Mouse (Mus musculus) lung, embryonic 16.5 days (tissue): ENCODE data around the gene Adamtsl5. TPM values are rescaled to one million over a fixed set of nuclear protein-coding genes. Genes with fewer than 3 reads are reported as not detected.

Experiments
- ATAC-seq: fragments of 200-750 bp; cut with Nextera tagmentation; 2 replicates; pipeline ENCODE4 v1.8.0; 2017; ENCODE audit warnings: low read depth, mild to moderate bottlenecking, moderate library complexity
- H3K27ac ChIP-seq: fragments of 300-500 bp; sonication (generic); 2 replicates; pipeline ENCODE4 v1.5.1; 2014; ENCODE audit warnings: mild to moderate bottlenecking, control low read depth, low read length
- H3K27me3 ChIP-seq: fragments of 300-500 bp; sonication (generic); 2 replicates; pipeline ENCODE4 v1.6.1; 2014; ENCODE audit warnings: low read depth, low read length, mixed read lengths; ENCODE audit not compliant: control insufficient read depth, insufficient read depth
- H3K36me3 ChIP-seq: fragments of 300-500 bp; sonication (generic); 2 replicates; pipeline ENCODE4 v1.6.1; 2014; ENCODE audit warnings: low read length; ENCODE audit not compliant: control insufficient read depth, insufficient read depth
- H3K4me1 ChIP-seq: fragments of 300-500 bp; sonication (generic); replicated peaks from 2 replicates; pipeline ENCODE4 v1.6.1; 2014; ENCODE audit warnings: low read length, mixed read lengths; ENCODE audit not compliant: control insufficient read depth, insufficient read depth
- H3K4me2 ChIP-seq: fragments of 300-500 bp; sonication (generic); 2 replicates; pipeline ENCODE4 v1.6.1; 2014; ENCODE audit warnings: low read depth, low read length, control low read depth
- H3K4me3 ChIP-seq: fragments of 300-500 bp; sonication (generic); 2 replicates; pipeline ENCODE4 v1.5.1; 2014; ENCODE audit warnings: mild to moderate bottlenecking, low read length, control low read depth
- H3K9ac ChIP-seq: fragments of 300-500 bp; sonication (generic); 2 replicates; pipeline ENCODE4 v1.6.1; 2014; ENCODE audit warnings: low read length, control low read depth
- H3K9me3 ChIP-seq: fragments of 300-500 bp; sonication (generic); 2 replicates; pipeline ENCODE4 v1.6.1; 2016; ENCODE audit warnings: low read length; ENCODE audit not compliant: control insufficient read depth
- WGBS: fragments of 180-500 bp; shearing (Covaris S2); extraction: QIAGEN DNeasy Blood & Tissue Kit; methylation state at CpG from one replicate; pipeline ENCODE4 v1.1.7; 2014; 5-methylcytosine and 5-hydroxymethylcytosine counted together
- polyA plus RNA-seq: library from polyadenylated mRNA; unstranded; fragments of >200 nt; fragmentation: Nextera tagmentation; extraction: Ambion mirVana; gene quantifications from 2 replicates; pipeline ENCODE4 v1.2.1, GENCODE M21; 2015

Gene Adamtsl5
- polyA plus RNA-seq, 1 experiment from 2014 or later: 4.1 TPM

DNA sequence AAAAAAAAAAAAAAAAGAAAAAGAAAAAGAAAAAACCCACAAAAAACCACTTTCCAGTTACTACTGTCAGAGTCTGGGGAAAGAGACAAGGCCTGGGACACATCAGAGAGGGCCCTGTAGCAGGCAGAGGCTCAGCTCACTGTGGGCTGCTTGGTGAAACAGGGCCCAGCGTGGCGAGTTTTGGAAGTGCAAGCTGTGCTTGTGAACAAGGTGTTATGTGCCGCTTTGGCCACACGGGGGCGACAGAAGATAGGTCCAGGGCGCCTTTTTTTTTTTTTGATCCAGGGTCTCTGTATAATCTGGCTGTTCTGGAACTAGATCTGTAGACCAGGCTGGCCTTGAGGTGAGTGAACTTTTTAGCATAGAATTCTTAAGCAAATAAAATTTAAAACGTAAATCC lies 27.9 kb upstream of the Adamtsl5 start:
- no peaks in the 10 kb centered on the region for H3K9me3 ChIP-seq
- no peak overlapping the region for H3K4me3 ChIP-seq
- H3K27me3 ChIP-seq: no peaks in the 10 kb centered on the region
- 2% methylated on average over 7 of the region's 7 CpGs for WGBS
- peaks cover 4% of the 10 kb centered on the region for H3K36me3 ChIP-seq
- peaks cover 5% of the 10 kb centered on the region for H3K4me1 ChIP-seq
- no peak overlapping the region for H3K9ac ChIP-seq
- no peak overlapping the region for H3K4me2 ChIP-seq
- H3K27ac ChIP-seq: no peak overlapping the region
- ATAC-seq: peak; percentile 64

DNA sequence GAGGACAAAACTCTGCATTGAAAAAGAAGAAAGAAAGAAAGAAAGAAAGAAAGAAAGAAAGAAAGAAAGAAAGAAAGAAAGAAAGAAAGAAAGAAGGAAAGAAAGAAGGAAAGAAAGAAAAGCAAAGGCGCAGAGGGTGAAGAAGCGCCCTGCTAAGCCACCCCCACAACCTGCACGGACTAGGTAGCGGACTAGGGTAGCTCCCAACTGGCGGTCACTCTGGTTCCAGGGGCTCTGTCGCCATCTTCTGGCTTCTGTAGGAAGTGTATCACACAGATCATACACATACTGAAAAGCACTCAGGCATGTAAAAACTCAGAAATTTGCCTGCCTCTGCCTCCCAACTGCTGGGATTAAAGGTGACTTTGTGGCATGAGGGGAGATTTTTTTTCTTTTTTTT lies 25.9 kb upstream of the Adamtsl5 start:
- H3K9ac ChIP-seq: no peak overlapping the region
- 27% methylated on average over 6 of the region's 6 CpGs for WGBS

DNA sequence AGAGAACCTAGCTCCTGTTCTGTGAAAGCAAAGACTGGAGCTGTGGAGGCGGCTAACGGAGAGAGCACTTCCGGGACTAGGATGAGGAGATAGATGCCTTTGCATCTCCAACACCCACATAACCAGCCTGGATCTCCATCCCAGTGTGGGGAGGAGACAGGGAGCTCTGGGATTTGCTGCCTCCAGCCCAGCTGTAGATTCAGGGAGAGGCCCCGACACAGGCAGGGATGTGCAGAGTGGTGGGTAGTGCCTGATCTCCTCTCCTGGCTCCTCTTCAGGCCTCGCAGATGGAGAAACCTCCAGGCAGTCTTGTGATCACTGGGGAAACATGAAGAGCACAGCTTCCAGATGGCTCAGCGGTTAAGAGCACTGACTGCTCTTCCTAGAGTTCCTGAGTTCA lies 24.5 kb upstream of the Adamtsl5 start:
- WGBS: 83% methylated on average over 6 of the region's 6 CpGs
- no peak overlapping the region for H3K4me3 ChIP-seq
- no peak for ATAC-seq

More for the DNA sequence above, 25.9 kb upstream of the Adamtsl5 start:
- H3K4me1 ChIP-seq: peaks cover 5% of the 10 kb centered on the region
- no peaks in the 10 kb centered on the region for H3K36me3 ChIP-seq
- no peaks in the 10 kb centered on the region for H3K27me3 ChIP-seq
- H3K4me3 ChIP-seq: no peak overlapping the region
- H3K27ac ChIP-seq: no peak overlapping the region
- no peak overlapping the region for H3K4me2 ChIP-seq
- no peaks in the 10 kb centered on the region for H3K9me3 ChIP-seq
- ATAC-seq: 0 out of 2 replicates have a peak, but pooled peaks have one; percentile 34

DNA sequence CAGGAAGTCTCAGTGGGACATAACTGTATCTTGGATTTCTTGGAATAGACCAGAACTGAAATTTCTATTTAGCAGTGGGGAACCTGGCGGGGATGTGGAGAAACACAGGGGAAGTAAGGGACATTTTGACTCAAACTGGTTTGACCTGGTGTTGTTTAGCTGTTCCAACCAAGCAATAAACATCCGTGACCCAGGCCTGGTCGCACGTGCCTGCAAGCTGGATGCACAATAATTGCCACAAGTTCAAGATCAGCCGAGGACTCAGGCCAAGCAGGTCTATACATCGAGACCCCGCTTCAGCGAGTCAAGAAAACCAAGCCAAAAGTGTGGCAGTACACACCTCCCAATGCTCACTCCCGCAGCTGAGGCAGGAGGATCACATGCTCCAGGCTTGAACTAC lies 23.8 kb upstream of the Adamtsl5 start:
- Histone ChIP-seq H3K4me3 (no peak overlapping the region), H3K4me2 (peak overlapping the region; percentile 37), H3K36me3 (no peaks in the 10 kb centered on the region), H3K4me1 (peaks cover 5% of the 10 kb centered on the region), H3K27ac (no peak overlapping the region; the same call in 1 of the 2 replicates), H3K27me3 (no peaks in the 10 kb centered on the region), H3K9me3 (no peaks in the 10 kb centered on the region; the same call in 1 of the 2 replicates), H3K9ac (no peak overlapping the region)
- WGBS: 48% methylated on average over 9 of the region's 9 CpGs
- no peak for ATAC-seq

More for the DNA sequence above, 24.5 kb upstream of the Adamtsl5 start:
- Histone ChIP-seq H3K9me3 (no peaks in the 10 kb centered on the region; the same call in 1 of the 2 replicates), H3K9ac (no peak overlapping the region), H3K4me1 (peaks cover 5% of the 10 kb centered on the region), H3K27ac (no peak overlapping the region), H3K36me3 (no peaks in the 10 kb centered on the region), H3K4me2 (no peak overlapping the region), H3K27me3 (no peaks in the 10 kb centered on the region)

DNA sequence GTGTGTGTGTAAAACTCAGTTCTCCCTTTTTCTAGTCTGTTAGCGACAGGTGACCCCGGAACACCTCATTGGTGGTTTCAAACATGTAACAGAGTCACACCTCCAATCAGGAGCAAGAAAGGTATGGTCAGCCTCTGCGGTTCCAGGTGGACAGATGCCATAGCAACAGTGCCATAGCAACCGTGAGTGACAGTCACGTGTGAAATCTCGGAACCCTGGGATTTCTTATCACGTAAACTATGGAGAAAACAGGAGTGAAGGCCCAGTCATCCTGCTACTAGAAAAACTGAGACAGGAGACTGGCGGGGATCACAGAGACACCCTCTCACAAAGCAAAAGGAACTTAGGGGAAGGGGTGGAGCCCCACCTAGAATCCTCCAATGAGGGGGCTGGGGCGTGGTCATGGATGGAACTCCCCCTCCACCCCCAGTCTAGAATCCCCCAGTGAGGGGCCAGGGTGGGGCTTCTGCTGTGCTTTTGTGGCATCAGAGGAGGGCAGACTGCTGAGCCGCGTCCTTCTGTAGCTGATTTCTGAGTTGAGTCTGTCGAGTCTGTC lies 23.3 kb upstream of the Adamtsl5 start:
- H3K9ac ChIP-seq: 0 out of 2 replicates have a peak overlapping the region, but pooled peaks have one; percentile 37
- peaks cover 5% of the 10 kb centered on the region for H3K4me1 ChIP-seq
- H3K36me3 ChIP-seq: no peaks in the 10 kb centered on the region
- peak overlapping the region; percentile 37 for H3K4me2 ChIP-seq
- no peaks in the 10 kb centered on the region for H3K27me3 ChIP-seq
- peak overlapping the region; percentile 38 for H3K4me3 ChIP-seq
- WGBS: 3% methylated on average over 12 of the region's 12 CpGs
- H3K9me3 ChIP-seq: no peaks in the 10 kb centered on the region; the same call in 1 of the 2 replicates
- no peak overlapping the region; the same call in 1 of the 2 replicates for H3K27ac ChIP-seq
- ATAC-seq: peak; percentile 69

DNA sequence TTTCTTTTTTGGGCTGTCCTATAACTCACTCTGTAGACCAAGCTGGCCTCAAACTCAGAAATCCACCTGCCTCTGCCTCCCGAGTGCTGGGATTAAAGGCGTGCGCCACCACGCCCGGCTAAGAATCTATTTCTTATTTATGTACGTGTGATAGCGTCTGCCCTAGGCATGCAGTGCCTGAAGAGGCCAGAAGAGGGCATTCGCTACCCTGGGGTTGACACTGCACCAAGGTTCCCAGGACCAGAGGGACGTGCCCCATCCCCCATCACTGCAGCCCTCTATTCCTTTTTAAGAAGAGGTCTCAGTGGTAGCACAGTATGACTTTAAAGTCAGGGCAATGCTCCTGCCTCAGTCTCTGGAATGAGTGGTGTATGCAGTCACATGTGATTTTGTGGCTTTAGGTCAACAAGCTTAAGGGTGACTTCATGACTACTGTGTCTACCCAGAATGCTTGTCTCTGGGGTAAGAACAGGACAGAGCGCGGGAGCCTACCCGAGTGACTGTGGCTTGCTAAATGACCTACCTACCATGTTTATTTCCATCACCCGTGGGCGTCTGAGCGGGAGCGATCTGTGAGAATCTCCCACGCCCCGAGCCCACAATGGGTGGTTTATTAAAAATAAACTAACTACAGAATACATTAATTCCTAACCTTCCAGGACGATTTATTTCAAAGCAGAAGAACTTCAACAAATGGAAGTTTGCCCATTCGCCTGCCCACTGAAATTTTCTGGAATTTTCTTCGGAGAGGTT lies 22.0 kb upstream of the Adamtsl5 start:
- no peak overlapping the region for H3K27ac ChIP-seq
- 69% methylated on average over 21 of the region's 21 CpGs for WGBS
- no peaks in the 10 kb centered on the region; the same call in 1 of the 2 replicates for H3K9me3 ChIP-seq
- no peak overlapping the region for H3K4me3 ChIP-seq
- ATAC-seq: no peak
- H3K9ac ChIP-seq: no peak overlapping the region
- no peaks in the 10 kb centered on the region for H3K36me3 ChIP-seq
- H3K4me1 ChIP-seq: peaks cover 5% of the 10 kb centered on the region
- H3K27me3 ChIP-seq: no peaks in the 10 kb centered on the region; the same call in 1 of the 2 replicates
- H3K4me2 ChIP-seq: no peak overlapping the region

DNA sequence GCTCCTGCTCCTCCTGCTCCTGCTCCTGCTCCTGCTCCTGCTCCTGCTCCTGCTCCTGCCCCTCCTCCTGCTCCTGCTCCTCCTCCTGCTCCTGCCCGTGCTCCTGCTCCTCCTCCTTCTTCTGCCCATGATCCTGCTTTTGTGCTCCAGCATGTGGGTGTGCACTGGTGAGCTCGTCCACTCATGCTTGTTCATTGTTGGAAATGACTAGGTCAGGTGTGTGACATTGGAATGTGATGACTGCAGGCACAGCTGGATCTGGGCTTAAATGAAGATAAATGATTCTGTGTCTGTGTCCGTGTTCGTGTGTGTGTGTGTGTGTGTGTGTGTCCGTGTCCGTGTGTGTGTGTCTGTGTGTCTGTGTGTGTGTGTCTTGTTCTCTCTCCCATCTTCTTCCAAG lies 20.2 kb upstream of the Adamtsl5 start:
- no peak overlapping the region for H3K4me3 ChIP-seq
- WGBS: 81% methylated on average over 6 of the region's 6 CpGs
- no peak overlapping the region for H3K9ac ChIP-seq
- no peak overlapping the region for H3K27ac ChIP-seq
- H3K4me2 ChIP-seq: no peak overlapping the region
- ATAC-seq: no peak
- no peaks in the 10 kb centered on the region; the same call in 1 of the 2 replicates for H3K27me3 ChIP-seq
- no peaks in the 10 kb centered on the region for H3K36me3 ChIP-seq
- H3K4me1 ChIP-seq: peaks cover 5% of the 10 kb centered on the region
- no peaks in the 10 kb centered on the region; the same call in 1 of the 2 replicates for H3K9me3 ChIP-seq

DNA sequence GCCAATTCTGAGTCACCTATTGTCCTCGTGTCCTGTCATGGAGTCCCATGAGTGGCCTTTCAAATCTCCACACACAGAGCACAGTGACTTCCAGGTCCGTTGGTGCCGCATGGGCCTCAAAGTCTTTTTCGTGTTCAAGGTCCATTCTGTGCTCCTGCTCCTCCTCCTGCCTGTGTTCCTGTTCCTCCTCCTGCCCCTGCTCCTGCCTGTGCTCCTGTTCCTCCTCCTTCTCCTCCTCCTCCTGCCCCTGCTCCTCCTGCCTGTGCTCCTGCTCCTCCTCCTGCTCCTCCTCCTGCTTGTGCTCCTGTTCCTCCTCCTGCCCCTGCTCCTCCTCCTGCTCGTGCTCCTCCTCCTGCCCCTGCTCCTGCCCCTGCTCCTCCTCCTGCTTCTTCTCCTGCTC lies 19.7 kb upstream of the Adamtsl5 start:
- Histone ChIP-seq H3K9ac (no peak overlapping the region), H3K4me3 (no peak overlapping the region), H3K9me3 (no peaks in the 10 kb centered on the region; the same call in 1 of the 2 replicates), H3K36me3 (no peaks in the 10 kb centered on the region), H3K4me1 (peaks cover 5% of the 10 kb centered on the region), H3K27ac (no peak overlapping the region), H3K27me3 (no peaks in the 10 kb centered on the region; the same call in 1 of the 2 replicates), H3K4me2 (no peak overlapping the region)
- no peak for ATAC-seq
- 43% methylated on average over 5 of the region's 5 CpGs for whole genome bisulfite sequencing

DNA sequence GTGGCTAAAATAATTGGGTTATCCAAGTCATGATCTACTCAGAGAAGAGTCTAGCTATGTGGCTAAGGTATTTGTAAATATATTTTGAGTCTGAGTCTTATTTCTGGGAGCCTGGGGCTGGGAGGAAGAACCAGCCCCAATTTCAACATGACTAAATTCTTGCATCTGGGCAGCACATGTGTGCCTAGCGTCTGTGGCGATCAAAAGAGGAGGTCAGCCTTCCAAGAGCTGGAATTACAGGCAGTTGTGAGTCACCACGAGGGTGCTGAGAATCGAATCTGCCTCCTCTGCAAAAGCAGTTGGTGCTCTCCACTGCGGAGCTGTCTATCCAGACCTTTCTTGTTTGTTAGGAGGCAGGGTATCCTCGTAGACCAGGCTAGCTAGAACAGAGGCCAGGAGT lies 17.5 kb upstream of the Adamtsl5 start:
- Histone ChIP-seq H3K9ac (no peak overlapping the region), H3K27me3 (no peaks in the 10 kb centered on the region; the same call in 1 of the 2 replicates), H3K4me1 (no peaks in the 10 kb centered on the region), H3K9me3 (no peaks in the 10 kb centered on the region; the same call in 1 of the 2 replicates), H3K36me3 (no peaks in the 10 kb centered on the region), H3K27ac (no peak overlapping the region), H3K4me3 (no peak overlapping the region), H3K4me2 (no peak overlapping the region)
- no peak for ATAC-seq
- 60% methylated on average over 6 of the region's 6 CpGs for WGBS
